Mouse (Mus musculus) midbrain, embryonic 12.5 days (tissue): Measurements from ENCODE around the gene Apom. TPM values are rescaled to one million over a fixed set of nuclear protein-coding genes. Genes with fewer than 3 reads are reported as not detected.

Source experiments
- ATAC-seq: fragments of 200-750 bp; cut with Nextera tagmentation; 2 replicates; pipeline ENCODE4 v1.8.0; 2017; ENCODE audit warnings: low read depth, moderate TSS enrichment, moderate library complexity; ENCODE audit not compliant: low FRiP score
- H3K27ac ChIP-seq: fragments of 300-500 bp; sonication (generic); replicated peaks from 2 replicates; pipeline ENCODE4 v1.5.1; 2016; ENCODE audit warnings: mild to moderate bottlenecking
- H3K27me3 ChIP-seq: fragments of 300-500 bp; sonication (generic); 2 replicates; pipeline ENCODE4 v1.6.1; 2016; ENCODE audit warnings: mild to moderate bottlenecking
- H3K36me3 ChIP-seq: fragments of 300-500 bp; sonication (generic); 2 replicates; pipeline ENCODE4 v1.6.1; 2016
- H3K4me1 ChIP-seq: fragments of 300-500 bp; sonication (generic); 2 replicates; pipeline ENCODE4 v1.6.1; 2016
- H3K4me2 ChIP-seq: fragments of 300-500 bp; sonication (generic); replicated peaks from 2 replicates; pipeline ENCODE4 v1.6.1; 2016; ENCODE audit warnings: mild to moderate bottlenecking, moderate library complexity
- H3K4me3 ChIP-seq: fragments of 300-500 bp; sonication (generic); 2 replicates; pipeline ENCODE4 v1.5.1; 2016; ENCODE audit warnings: mild to moderate bottlenecking
- H3K9ac ChIP-seq: fragments of 300-500 bp; sonication (generic); replicated peaks from 2 replicates; pipeline ENCODE4 v1.6.1; 2016; ENCODE audit warnings: mild to moderate bottlenecking, moderate library complexity
- H3K9me3 ChIP-seq: fragments of 300-500 bp; sonication (generic); 2 replicates; pipeline ENCODE4 v1.6.1; 2016; ENCODE audit warnings: mild to moderate bottlenecking
- WGBS: fragments of 180-500 bp; shearing (Covaris S2); methylation state at CpG from one replicate; pipeline ENCODE4 v1.1.7; 2016; 5-methylcytosine and 5-hydroxymethylcytosine counted together
- polyA plus RNA-seq: library from polyadenylated mRNA; unstranded; fragments of >200 nt; fragmentation: Nextera tagmentation; extraction: Ambion mirVana; gene quantifications from 2 replicates; pipeline ENCODE4 v1.2.1, GENCODE M21; 2016

The Apom gene
- polyA plus RNA-seq = 0.65 and 1.5 TPM in 2 replicates

DNA sequence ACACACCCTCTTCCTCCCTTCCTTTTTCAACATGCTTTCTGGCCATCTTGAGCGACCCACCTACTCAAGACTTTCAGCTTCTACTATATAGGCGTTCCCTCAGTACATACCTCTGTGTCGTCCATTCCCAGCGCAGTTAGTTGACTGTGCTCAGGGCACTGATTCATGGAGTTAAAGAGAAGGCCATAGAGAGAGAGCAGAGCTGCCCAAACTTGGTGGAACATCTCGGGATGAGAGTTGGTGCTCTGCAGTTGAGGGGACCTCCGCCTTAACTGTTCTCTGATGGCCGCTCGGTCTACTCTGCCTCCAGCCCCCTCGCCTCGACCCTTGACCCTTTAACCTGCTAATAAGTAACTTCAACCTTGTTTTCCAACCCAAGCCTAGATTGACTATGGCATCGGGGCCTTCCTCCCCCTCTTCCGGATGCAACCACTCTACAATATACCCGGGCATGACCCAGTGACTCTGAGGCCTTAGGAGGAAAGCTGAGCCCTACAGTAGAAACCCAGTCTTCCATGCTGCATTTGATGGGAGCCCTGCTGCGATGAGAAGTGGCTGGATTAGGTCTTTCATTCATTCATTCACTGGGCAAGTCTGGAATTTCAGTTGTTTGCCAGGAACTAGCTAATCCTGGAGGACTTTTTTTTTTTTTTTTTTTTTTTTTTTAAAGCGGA, at the start of gene Apom:
Apom (minus strand) TSS at position 551 of the 674 bp plus-strand sequence.
- Histone ChIP-seq H3K4me3 (no peak within 1 kb of the TSS), H3K4me2 (no peak within 1 kb of the TSS), H3K27me3 (no peaks in the 10 kb centered on the region), H3K9ac (no peak within 1 kb of the TSS), H3K36me3 (0 out of 2 replicates have a peak, but pooled peaks cover 7% of the 10 kb centered on the region), H3K4me1 (peaks cover 17% of the 10 kb centered on the region), H3K27ac (no peak within 1 kb of the TSS), H3K9me3 (no peaks in the 10 kb centered on the region)
- WGBS = 80% methylated on average over 15 of the region's 15 CpGs
- no peak for ATAC-seq

DNA sequence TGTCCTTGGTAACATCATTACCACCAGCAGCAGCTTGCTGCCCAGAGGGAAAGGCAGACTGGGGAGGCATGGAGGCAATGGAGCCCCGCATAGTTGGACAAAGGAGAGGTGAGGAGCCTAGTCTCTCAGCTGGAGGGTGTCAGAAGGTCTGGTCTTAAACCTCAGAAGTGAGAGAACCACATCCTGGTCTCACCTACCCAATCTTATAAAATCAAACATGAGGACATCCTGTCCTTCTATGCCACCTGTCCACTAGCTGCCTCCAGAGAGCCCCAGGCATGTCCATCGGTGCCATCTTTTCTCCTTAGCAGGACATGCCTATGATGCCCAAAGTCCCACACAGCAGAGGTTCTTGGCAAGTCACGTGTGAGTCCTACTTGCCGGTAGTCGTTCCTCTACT, 48.2 kb upstream of the Apom start:
- Histone ChIP-seq H3K4me3 (no peak overlapping the region), H3K9ac (no peak overlapping the region), H3K36me3 (no peaks in the 10 kb centered on the region), H3K4me1 (no peaks in the 10 kb centered on the region), H3K4me2 (no peak overlapping the region), H3K27ac (no peak overlapping the region), H3K9me3 (no peaks in the 10 kb centered on the region), H3K27me3 (no peaks in the 10 kb centered on the region)
- ATAC-seq = no peak
- 90% methylated on average over 5 of the region's 5 CpGs for WGBS

GRCm38 (mm10) chr17:35178528-35178927, 46.7 kb upstream of the Apom start:
- Histone ChIP-seq H3K4me2 (no peak overlapping the region), H3K4me1 (no peaks in the 10 kb centered on the region), H3K9me3 (no peaks in the 10 kb centered on the region), H3K9ac (no peak overlapping the region), H3K36me3 (no peaks in the 10 kb centered on the region), H3K27me3 (no peaks in the 10 kb centered on the region), H3K27ac (no peak overlapping the region), H3K4me3 (no peak overlapping the region)
- 0 out of 2 replicates have a peak, but pooled peaks have one; percentile 16 for ATAC-seq
- 19% methylated on average over 5 of the region's 5 CpGs for WGBS

GRCm38 (mm10) chr17:35175968-35176367, 44.1 kb upstream of the Apom start, which contains the start of gene Aif1:
Aif1 (minus strand) TSS chr17:35176068.
- Histone ChIP-seq H3K4me3 (no peak within 1 kb of the TSS), H3K9me3 (no peaks in the 10 kb centered on the region), H3K9ac (no peak within 1 kb of the TSS), H3K27me3 (no peaks in the 10 kb centered on the region), H3K36me3 (no peaks in the 10 kb centered on the region), H3K27ac (no peak within 1 kb of the TSS), H3K4me1 (no peaks in the 10 kb centered on the region), H3K4me2 (no peak within 1 kb of the TSS)
- WGBS = 23% methylated on average over 2 of the region's 2 CpGs
- no peak for ATAC-seq

DNA sequence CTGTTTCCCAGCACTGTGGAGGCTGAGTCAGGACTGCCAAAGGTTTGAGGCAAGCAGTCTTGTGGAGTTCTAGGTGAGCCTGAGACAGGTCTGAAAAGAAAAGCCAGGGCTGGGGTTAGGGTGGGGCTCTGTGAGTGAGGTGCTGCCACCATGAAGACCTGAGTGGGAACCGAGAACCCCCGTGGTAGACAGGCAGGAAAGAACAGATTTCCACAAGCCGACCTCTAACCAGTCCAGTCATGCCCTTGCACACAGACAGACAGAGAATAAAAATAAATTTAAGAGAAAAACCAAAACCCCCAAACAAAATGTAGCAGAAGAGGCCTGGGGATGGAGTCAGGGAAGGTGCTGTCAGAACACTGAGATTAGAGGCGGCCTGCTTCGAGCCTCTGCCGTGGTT, 43.5 kb upstream of the Apom start:
- Histone ChIP-seq H3K36me3 (no peaks in the 10 kb centered on the region), H3K4me3 (no peak overlapping the region), H3K9ac (no peak overlapping the region), H3K27ac (no peak overlapping the region), H3K4me2 (no peak overlapping the region), H3K4me1 (no peaks in the 10 kb centered on the region), H3K27me3 (no peaks in the 10 kb centered on the region), H3K9me3 (no peaks in the 10 kb centered on the region)
- ATAC-seq = no peak
- WGBS = 69% methylated on average over 6 of the region's 6 CpGs

- H3K36me3 ChIP-seq = no peaks in the 10 kb centered on the region
- H3K27ac ChIP-seq = no peak overlapping the region
- no peak overlapping the region for H3K4me2 ChIP-seq
- no peaks in the 10 kb centered on the region for H3K4me1 ChIP-seq
- no peak for ATAC-seq
- no peak overlapping the region for H3K9ac ChIP-seq
- WGBS = 78% methylated on average over 8 of the region's 8 CpGs
- no peak overlapping the region for H3K4me3 ChIP-seq
- no peaks in the 10 kb centered on the region for H3K9me3 ChIP-seq
- no peaks in the 10 kb centered on the region for H3K27me3 ChIP-seq
Measured at GRCm38 (mm10) chr17:35174201-35174977, 42.5 kb upstream of the Apom start.

GRCm38 (mm10) chr17:35173329-35173728, 41.5 kb upstream of the Apom start:
- no peaks in the 10 kb centered on the region for H3K9me3 ChIP-seq
- no peaks in the 10 kb centered on the region for H3K27me3 ChIP-seq
- H3K4me2 ChIP-seq = no peak overlapping the region
- H3K36me3 ChIP-seq = no peaks in the 10 kb centered on the region
- 80% methylated on average over 3 of the region's 3 CpGs for WGBS
- H3K27ac ChIP-seq = no peak overlapping the region
- 0 out of 2 replicates have a peak overlapping the region, but pooled peaks have one; percentile 20 for H3K9ac ChIP-seq
- 0 out of 2 replicates have a peak, but pooled peaks cover 2% of the 10 kb centered on the region for H3K4me1 ChIP-seq
- H3K4me3 ChIP-seq = no peak overlapping the region
- no peak for ATAC-seq

- Histone ChIP-seq H3K9ac (no peak overlapping the region; the same call in 1 of the 2 replicates), H3K27ac (no peak overlapping the region), H3K27me3 (no peaks in the 10 kb centered on the region), H3K4me2 (no peak overlapping the region), H3K9me3 (no peaks in the 10 kb centered on the region), H3K36me3 (no peaks in the 10 kb centered on the region), H3K4me3 (no peak overlapping the region), H3K4me1 (0 out of 2 replicates have a peak, but pooled peaks cover 2% of the 10 kb centered on the region)
- ATAC-seq = no peak
- WGBS = 78% methylated on average over 11 of the region's 11 CpGs
Measured at GRCm38 (mm10) chr17:35172445-35173234, 40.8 kb upstream of the Apom start.

- Histone ChIP-seq H3K27ac (0 out of 2 replicates have a peak overlapping the region, but pooled peaks have one; percentile 3), H3K36me3 (no peaks in the 10 kb centered on the region), H3K4me3 (no peak overlapping the region), H3K9me3 (no peaks in the 10 kb centered on the region), H3K9ac (no peak overlapping the region), H3K4me1 (peaks cover 12% of the 10 kb centered on the region), H3K4me2 (no peak overlapping the region), H3K27me3 (no peaks in the 10 kb centered on the region)
- 20% methylated on average over 4 of the region's 4 CpGs for WGBS
- no peak for ATAC-seq
Measured at GRCm38 (mm10) chr17:35168541-35169207, 36.8 kb upstream of the Apom start.

- no peak overlapping the region for H3K4me2 ChIP-seq
- no peak overlapping the region for H3K27ac ChIP-seq
- 85% methylated on average over 7 of the region's 7 CpGs for WGBS
- H3K27me3 ChIP-seq = no peaks in the 10 kb centered on the region
- no peaks in the 10 kb centered on the region for H3K9me3 ChIP-seq
- peaks cover 19% of the 10 kb centered on the region for H3K4me1 ChIP-seq
- no peak for ATAC-seq
- H3K9ac ChIP-seq = no peak overlapping the region
- H3K4me3 ChIP-seq = no peak overlapping the region
- H3K36me3 ChIP-seq = no peaks in the 10 kb centered on the region
Measured at GRCm38 (mm10) chr17:35167794-35168193, 35.9 kb upstream of the Apom start.

- 73% methylated on average over 8 of the region's 8 CpGs for WGBS
- peak overlapping the region; percentile 97 for H3K27ac ChIP-seq
- H3K9ac ChIP-seq = peak overlapping the region; percentile 68
- H3K27me3 ChIP-seq = no peaks in the 10 kb centered on the region
- H3K4me3 ChIP-seq = peak overlapping the region; percentile 99
- H3K9me3 ChIP-seq = no peaks in the 10 kb centered on the region
- no peak for ATAC-seq
- H3K4me1 ChIP-seq = peaks cover 30% of the 10 kb centered on the region
- H3K4me2 ChIP-seq = peak overlapping the region; percentile 77
- H3K36me3 ChIP-seq = peaks cover 7% of the 10 kb centered on the region
Measured at GRCm38 (mm10) chr17:35166352-35167035, 34.6 kb upstream of the Apom start.
